Mouse (Mus musculus): ENCODE results near the gene Copz2. TPM values are rescaled to one million over a fixed set of nuclear protein-coding genes. Genes with fewer than 3 reads are reported as not detected.

Gene Copz2
- total and polyA plus RNA-seq, 2 experiments from 2014 or later = 6.3 to 26.4 TPM

- TF ChIP-seq CTCF (IDR thresholded peaks at IDR 0.05; ENCODE audit: low read depth) = peak; percentile 94
- Histone ChIP-seq H3K27me3 (ENCODE audit: insufficient read depth, low read length) (no peaks in the 10 kb centered on the region), H3K9ac (replicated peaks; ENCODE audit: low read length) (no peak overlapping the region), H3K4me1 (ENCODE audit: insufficient read depth, low read length) (peaks cover 21% of the 10 kb centered on the region), H3K4me2 (ENCODE audit: low read depth, low read length) (no peak overlapping the region), H3K4me3 (ENCODE audit: low read length) (no peak overlapping the region), H3K27ac (peak overlapping the region; percentile 34; the same call in 1 of the 2 replicates), H3K9me3 (ENCODE audit: low read length) (no peaks in the 10 kb centered on the region), H3K36me3 (ENCODE audit: insufficient read depth, low read length) (no peaks in the 10 kb centered on the region)
- DNase-seq (ENCODE audit: low spot score) (peak; percentile 92), ATAC-seq (peak; percentile 43)
- 10% methylated on average over 8 of the region's 8 CpGs for WGBS
These were observed 10.9 kb downstream of the Copz2 start for GRCm38 (mm10) chr11:96860564-96860963.

GRCm38 (mm10) chr11:96861446-96861845 lies 11.8 kb downstream of the Copz2 start:
- H3K9me3 ChIP-seq (ENCODE audit: low read length) = no peaks in the 10 kb centered on the region
- peak overlapping the region; percentile 99 for H3K4me2 ChIP-seq (ENCODE audit: low read depth, low read length)
- peaks cover 21% of the 10 kb centered on the region for H3K4me1 ChIP-seq (ENCODE audit: insufficient read depth, low read length)
- TF ChIP-seq CTCF (IDR thresholded peaks at IDR 0.05; ENCODE audit: low read depth) = no peak
- WGBS = 1% methylated on average over 20 of the region's 20 CpGs
- peak overlapping the region; percentile 36; the same call in 1 of the 2 replicates for H3K27ac ChIP-seq
- ATAC-seq (peak; percentile 24), DNase-seq (ENCODE audit: low spot score) (peak; percentile 47)
- peak overlapping the region; percentile 46 for H3K4me3 ChIP-seq (ENCODE audit: low read length)
- no peaks in the 10 kb centered on the region for H3K36me3 ChIP-seq (ENCODE audit: insufficient read depth, low read length)
- H3K27me3 ChIP-seq (ENCODE audit: insufficient read depth, low read length) = no peaks in the 10 kb centered on the region
- H3K9ac ChIP-seq (replicated peaks; ENCODE audit: low read length) = peak overlapping the region; percentile 47

- ATAC-seq = peak; percentile 92
- Histone ChIP-seq H3K4me1 (ENCODE audit: insufficient read depth, low read length) (peaks cover 21% of the 10 kb centered on the region), H3K27me3 (ENCODE audit: insufficient read depth, low read length) (no peaks in the 10 kb centered on the region), H3K36me3 (ENCODE audit: insufficient read depth, low read length) (no peaks in the 10 kb centered on the region), H3K4me3 (ENCODE audit: low read length) (peak overlapping the region; percentile 46), H3K27ac (peak overlapping the region; percentile 36; the same call in 1 of the 2 replicates), H3K9me3 (ENCODE audit: low read length) (no peaks in the 10 kb centered on the region), H3K9ac (replicated peaks; ENCODE audit: low read length) (peak overlapping the region; percentile 47), H3K4me2 (ENCODE audit: low read depth, low read length) (peak overlapping the region; percentile 99)
- WGBS = 0% methylated on average over 31 of the region's 31 CpGs
- peak; percentile 98 for TF ChIP-seq CTCF (IDR thresholded peaks at IDR 0.05; ENCODE audit: low read depth)
- DNase-seq (ENCODE audit: low spot score) = peak; percentile 97
These were observed 12.2 kb downstream of the Copz2 start for GRCm38 (mm10) chr11:96861878-96862289.

GRCm38 (mm10) chr11:96862534-96862933 lies 12.9 kb downstream of the Copz2 start:
- H3K4me3 ChIP-seq (ENCODE audit: low read length) = peak overlapping the region; percentile 46; the same call in 1 of the 2 replicates
- no peak overlapping the region; the same call in 1 of the 2 replicates for H3K9ac ChIP-seq (replicated peaks; ENCODE audit: low read length)
- 48% methylated on average over 12 of the region's 12 CpGs for WGBS
- no peaks in the 10 kb centered on the region for H3K9me3 ChIP-seq (ENCODE audit: low read length)
- ATAC-seq (no peak), DNase-seq (ENCODE audit: low spot score) (no peak)
- no peaks in the 10 kb centered on the region for H3K36me3 ChIP-seq (ENCODE audit: insufficient read depth, low read length)
- peak overlapping the region; percentile 65; the same call in 1 of the 2 replicates for H3K27ac ChIP-seq
- peaks cover 21% of the 10 kb centered on the region for H3K4me1 ChIP-seq (ENCODE audit: insufficient read depth, low read length)
- TF ChIP-seq CTCF (IDR thresholded peaks at IDR 0.05; ENCODE audit: low read depth) = no peak
- no peaks in the 10 kb centered on the region for H3K27me3 ChIP-seq (ENCODE audit: insufficient read depth, low read length)
- H3K4me2 ChIP-seq (ENCODE audit: low read depth, low read length) = peak overlapping the region; percentile 99

- H3K27me3 ChIP-seq (ENCODE audit: insufficient read depth, low read length) = no peaks in the 10 kb centered on the region
- 10% methylated on average over 26 of the region's 26 CpGs for WGBS
- no peak overlapping the region for H3K4me3 ChIP-seq (ENCODE audit: low read length)
- H3K9me3 ChIP-seq (ENCODE audit: low read length) = no peaks in the 10 kb centered on the region
- H3K4me2 ChIP-seq (ENCODE audit: low read depth, low read length) = peak overlapping the region; percentile 44
- peaks cover 21% of the 10 kb centered on the region for H3K4me1 ChIP-seq (ENCODE audit: insufficient read depth, low read length)
- DNase-seq (ENCODE audit: low spot score) (peak; percentile 85), ATAC-seq (peak; percentile 61)
- no peak overlapping the region for H3K9ac ChIP-seq (replicated peaks; ENCODE audit: low read length)
- H3K27ac ChIP-seq = peak overlapping the region; percentile 65; the same call in 1 of the 2 replicates
- no peak for TF ChIP-seq CTCF (IDR thresholded peaks at IDR 0.05; ENCODE audit: low read depth)
- no peaks in the 10 kb centered on the region for H3K36me3 ChIP-seq (ENCODE audit: insufficient read depth, low read length)
These were observed 13.7 kb downstream of the Copz2 start for GRCm38 (mm10) chr11:96863206-96863995.

- peak; percentile 90 for DNase-seq (ENCODE audit: low spot score)
- Histone ChIP-seq H3K9ac (replicated peaks; ENCODE audit: low read length) (no peak overlapping the region), H3K27ac (no peak overlapping the region), H3K4me3 (ENCODE audit: low read length) (no peak overlapping the region), H3K36me3 (ENCODE audit: insufficient read depth, low read length) (no peaks in the 10 kb centered on the region), H3K27me3 (ENCODE audit: insufficient read depth, low read length) (no peaks in the 10 kb centered on the region), H3K9me3 (ENCODE audit: low read length) (no peaks in the 10 kb centered on the region), H3K4me2 (ENCODE audit: low read depth, low read length) (no peak overlapping the region), H3K4me1 (ENCODE audit: insufficient read depth, low read length) (peaks cover 13% of the 10 kb centered on the region)
- TF ChIP-seq CTCF (IDR thresholded peaks at IDR 0.05; ENCODE audit: low read depth) = peak; percentile 93
- peak; percentile 46; the same call in 1 of the 2 replicates for ATAC-seq
- WGBS = 9% methylated on average over 5 of the region's 5 CpGs
These were observed 17.5 kb downstream of the Copz2 start for GRCm38 (mm10) chr11:96867149-96867548.

All from hindbrain, postnatal 0 days (tissue).